Mouse (Mus musculus) neutrophil, adult 59 days (primary cell): ENCODE data around the gene Zfp711. TPM values are rescaled to one million over a fixed set of nuclear protein-coding genes. Genes with fewer than 3 reads are reported as not detected.

ENCODE experiments used
- total RNA-seq, 2 experiments: library from RNA; stranded (reverse); gene quantifications; 1 replicate in 1 of 2; 2 replicates in 1 of 2; pipeline ENCODE4 v1.2.4; 2023

The Zfp711 gene
- not detected for total RNA-seq

GRCm38 (mm10) chrX:112600511-112601305 is at the start of gene Zfp711:
Gene Zfp711, plus strand, starts transcription at chrX:112600526.

Other genes starting within 250 kb of the Zfp711 start
- gene Satl1, start 193.7 kb upstream of the Zfp711 start, total RNA-seq = not detected
- not detected for gene 2010106E10Rik, start 105.3 kb upstream of the Zfp711 start, total RNA-seq
- gene Pof1b, start 98.1 kb downstream of the Zfp711 start, total RNA-seq = not detected